Mouse (Mus musculus) spleen, adult 2 months (tissue): ENCODE results near the gene Pced1b.

Source experiments
- CTCF ChIP-seq: fragments of 200-500 bp; IDR thresholded peaks from 2 replicates; pipeline ENCODE4 v1.5.1; 2011; ENCODE audit warnings: mild to moderate bottlenecking, inconsistent platforms; ENCODE audit not compliant: insufficient read depth, insufficient read length, insufficient replicate concordance; ENCODE audit errors: extremely low read depth
- POLR2A ChIP-seq: fragments of 200-500 bp; IDR thresholded peaks from 2 replicates; pipeline ENCODE4 v1.6.1; 2011; ENCODE audit warnings: low read depth, low read length, inconsistent platforms

GRCm38 (mm10) chr15:97290351-97290750, 43.4 kb downstream of the Pced1b start:
- TF ChIP-seq POLR2A (no peak), CTCF (no peak)
